Mouse (Mus musculus) ES-E14 (cell line): ENCODE measurements around the gene Slc41a2.

Experiments
- ZC3H11A ChIP-seq: IDR thresholded peaks from 2 replicates; pipeline ENCODE4 v1.6.1; 2012; ENCODE audit warnings: low read depth, mild to moderate bottlenecking, inconsistent platforms, low read length, borderline replicate concordance
- ZNF384 ChIP-seq: IDR thresholded peaks from 2 replicates; pipeline ENCODE4 v1.6.1; 2012; ENCODE audit warnings: low read depth, low read length, inconsistent platforms

DNA sequence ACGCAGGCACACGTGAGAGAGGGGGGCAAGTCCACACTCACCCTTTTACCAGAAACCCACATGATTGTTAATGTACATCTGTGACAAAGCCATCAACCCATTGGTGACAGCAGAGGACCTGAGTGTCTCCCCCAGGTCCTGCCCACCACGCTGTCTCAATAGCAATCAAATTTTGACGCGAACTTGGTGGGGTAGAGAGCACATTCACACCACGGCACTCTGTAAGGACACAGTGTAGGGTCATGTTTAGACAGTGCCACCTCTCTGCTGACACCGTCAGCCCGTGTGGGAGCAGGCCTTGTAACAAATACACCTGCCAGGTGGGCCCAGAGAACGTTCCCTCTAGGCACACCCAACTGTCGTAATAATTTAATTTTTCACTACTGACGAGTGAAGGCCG is 128.3 kb downstream of the Slc41a2 start:
- TF ChIP-seq ZC3H11A (no peak), ZNF384 (no peak)
